Mouse (Mus musculus) stomach, embryonic 16.5 days (tissue): ENCODE results near the gene Baz1a. TPM values are rescaled to one million over a fixed set of nuclear protein-coding genes. Genes with fewer than 3 reads are reported as not detected.

ENCODE experiments used
- ATAC-seq: fragments of 200-750 bp; cut with Nextera tagmentation; 2 replicates; pipeline ENCODE4 v1.8.0; 2017; ENCODE audit warnings: moderate number of reproducible peaks, moderate TSS enrichment; ENCODE audit not compliant: insufficient read depth, low FRiP score
- H3K27ac ChIP-seq: fragments of 300-500 bp; sonication (generic); 2 replicates; pipeline ENCODE4 v1.5.1; 2014; ENCODE audit warnings: low read length
- H3K27me3 ChIP-seq: fragments of 300-500 bp; sonication (generic); 2 replicates; pipeline ENCODE4 v1.6.1; 2014; ENCODE audit warnings: low read length, control low read depth, mixed read lengths; ENCODE audit not compliant: control insufficient read depth, insufficient read depth
- H3K36me3 ChIP-seq: fragments of 300-500 bp; sonication (generic); 2 replicates; pipeline ENCODE4 v1.6.1; 2014; ENCODE audit warnings: low read length; ENCODE audit not compliant: control insufficient read depth, insufficient read depth
- H3K4me1 ChIP-seq: fragments of 300-500 bp; sonication (generic); 2 replicates; pipeline ENCODE4 v1.6.1; 2014; ENCODE audit warnings: low read length, control low read depth, mixed read lengths; ENCODE audit not compliant: control insufficient read depth, insufficient read depth
- H3K4me2 ChIP-seq: fragments of 300-500 bp; sonication (generic); 2 replicates; pipeline ENCODE4 v1.6.1; 2014; ENCODE audit warnings: low read depth, low read length, mixed read lengths
- H3K4me3 ChIP-seq: fragments of 300-500 bp; sonication (generic); replicated peaks from 2 replicates; pipeline ENCODE4 v1.5.1; 2014; ENCODE audit warnings: mild to moderate bottlenecking, low read length
- H3K9ac ChIP-seq: fragments of 300-500 bp; sonication (generic); 2 replicates; pipeline ENCODE4 v1.6.1; 2014; ENCODE audit warnings: low read length
- H3K9me3 ChIP-seq: fragments of 300-500 bp; sonication (generic); replicated peaks from 2 replicates; pipeline ENCODE4 v1.6.1; 2016; ENCODE audit warnings: low read length, control low read depth; ENCODE audit not compliant: control insufficient read depth
- WGBS: fragments of 180-500 bp; shearing (Covaris S2); extraction: QIAGEN DNeasy Blood & Tissue Kit; methylation state at CpG from one replicate; pipeline ENCODE4 v1.1.7; 2014; 5-methylcytosine and 5-hydroxymethylcytosine counted together
- polyA plus RNA-seq: library from polyadenylated mRNA; unstranded; fragments of >200 nt; fragmentation: Nextera tagmentation; extraction: Ambion mirVana; gene quantifications from 2 replicates; pipeline ENCODE4 v1.2.1, GENCODE M21; 2015

The Baz1a gene
- polyA plus RNA-seq, 1 experiment from 2014 or later = 16.4 TPM

GRCm38 (mm10) chr12:54890426-54890825, 123.7 kb downstream of the Baz1a start:
- Histone ChIP-seq H3K9ac (no peak overlapping the region), H3K36me3 (0 out of 2 replicates have a peak, but pooled peaks cover under 1% of the 10 kb centered on the region), H3K27ac (no peak overlapping the region), H3K27me3 (no peaks in the 10 kb centered on the region), H3K9me3 (no peaks in the 10 kb centered on the region), H3K4me3 (no peak overlapping the region), H3K4me2 (no peak overlapping the region), H3K4me1 (no peaks in the 10 kb centered on the region)
- no peak for ATAC-seq
- WGBS = 96% methylated on average over 2 of the region's 2 CpGs

- ATAC-seq = no peak
- H3K4me3 ChIP-seq = no peak overlapping the region
- no peak overlapping the region for H3K4me2 ChIP-seq
- H3K27ac ChIP-seq = no peak overlapping the region
- WGBS = 81% methylated on average over 4 of the region's 4 CpGs
- no peaks in the 10 kb centered on the region for H3K4me1 ChIP-seq
- no peak overlapping the region for H3K9ac ChIP-seq
- no peaks in the 10 kb centered on the region for H3K36me3 ChIP-seq
- H3K27me3 ChIP-seq = no peaks in the 10 kb centered on the region
- no peaks in the 10 kb centered on the region for H3K9me3 ChIP-seq
Observed at GRCm38 (mm10) chr12:54887580-54888127, 126.5 kb downstream of the Baz1a start.

DNA sequence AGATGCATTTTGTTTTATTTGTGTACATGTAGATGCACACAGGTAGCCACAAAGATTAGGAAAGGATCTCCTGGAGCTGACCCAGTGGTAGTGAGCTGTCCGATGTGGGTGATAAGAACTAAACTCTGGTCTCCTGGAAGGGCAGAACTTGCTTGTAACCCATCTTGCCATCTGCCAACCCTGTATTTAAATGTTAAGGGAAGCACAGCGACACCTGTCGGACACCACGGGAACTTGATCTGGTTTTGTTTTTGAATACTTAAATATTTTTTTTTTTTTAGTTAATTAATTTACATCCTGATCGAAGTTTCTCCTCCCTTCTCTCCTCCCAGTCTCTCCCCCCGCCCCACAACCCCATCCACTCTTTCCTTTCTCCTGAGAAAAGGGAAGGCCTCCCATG, 134.5 kb downstream of the Baz1a start:
- Histone ChIP-seq H3K9ac (no peak overlapping the region), H3K36me3 (no peaks in the 10 kb centered on the region), H3K9me3 (no peaks in the 10 kb centered on the region), H3K27me3 (no peaks in the 10 kb centered on the region), H3K4me3 (no peak overlapping the region), H3K4me1 (no peaks in the 10 kb centered on the region), H3K27ac (no peak overlapping the region), H3K4me2 (no peak overlapping the region)
- no peak for ATAC-seq
- 8% methylated on average over 6 of the region's 6 CpGs for WGBS

DNA sequence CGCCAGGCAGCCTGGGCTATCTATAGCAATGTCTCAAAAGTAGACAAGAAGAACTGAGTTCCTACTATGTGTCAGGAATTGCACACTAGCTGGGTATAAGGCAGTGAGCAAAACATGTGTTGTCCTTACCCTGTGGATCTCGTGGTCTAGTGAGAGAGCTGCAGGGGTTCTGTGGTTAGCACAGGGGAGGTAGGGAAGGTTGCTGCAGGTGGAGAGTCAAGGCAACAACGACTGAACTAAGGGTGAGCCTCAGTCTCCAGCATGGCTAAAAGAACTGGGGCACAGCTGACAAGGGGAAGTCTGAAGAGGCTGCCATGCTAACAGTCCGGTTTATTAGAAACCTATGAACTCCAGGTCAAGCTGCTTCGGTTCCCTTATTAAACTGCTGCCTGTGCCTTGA, 134.9 kb downstream of the Baz1a start:
- H3K4me3 ChIP-seq = no peak overlapping the region
- H3K9ac ChIP-seq = no peak overlapping the region
- no peaks in the 10 kb centered on the region for H3K4me1 ChIP-seq
- WGBS = 76% methylated on average over 5 of the region's 5 CpGs
- no peak overlapping the region for H3K27ac ChIP-seq
- no peaks in the 10 kb centered on the region for H3K27me3 ChIP-seq
- no peaks in the 10 kb centered on the region for H3K9me3 ChIP-seq
- H3K36me3 ChIP-seq = no peaks in the 10 kb centered on the region
- no peak for ATAC-seq
- H3K4me2 ChIP-seq = no peak overlapping the region

DNA sequence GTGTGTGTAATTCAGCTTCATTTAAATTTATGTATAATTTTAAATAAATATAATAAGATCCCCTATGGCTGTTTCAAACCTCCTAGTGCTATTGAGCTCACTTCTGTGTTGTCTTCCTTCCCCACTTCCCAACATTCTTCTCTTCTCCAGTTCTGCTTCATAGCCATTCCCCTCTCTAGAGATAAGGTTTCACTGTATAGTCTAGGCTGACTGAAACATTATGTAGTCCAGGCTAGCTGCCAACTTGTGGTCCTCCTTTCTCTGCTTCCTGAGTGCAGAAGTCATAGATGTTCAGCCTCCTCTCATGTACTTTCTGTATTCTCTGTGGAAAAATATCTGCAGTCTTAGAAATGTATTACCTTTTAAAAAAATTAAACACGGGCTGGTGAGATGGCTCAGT, 136.3 kb downstream of the Baz1a start:
- Histone ChIP-seq H3K27me3 (no peaks in the 10 kb centered on the region), H3K4me1 (no peaks in the 10 kb centered on the region), H3K36me3 (no peaks in the 10 kb centered on the region), H3K9me3 (no peaks in the 10 kb centered on the region), H3K27ac (no peak overlapping the region), H3K9ac (no peak overlapping the region), H3K4me3 (no peak overlapping the region), H3K4me2 (no peak overlapping the region)
- no peak for ATAC-seq
- WGBS = 90% methylated on average over 1 of the region's 1 CpGs

DNA sequence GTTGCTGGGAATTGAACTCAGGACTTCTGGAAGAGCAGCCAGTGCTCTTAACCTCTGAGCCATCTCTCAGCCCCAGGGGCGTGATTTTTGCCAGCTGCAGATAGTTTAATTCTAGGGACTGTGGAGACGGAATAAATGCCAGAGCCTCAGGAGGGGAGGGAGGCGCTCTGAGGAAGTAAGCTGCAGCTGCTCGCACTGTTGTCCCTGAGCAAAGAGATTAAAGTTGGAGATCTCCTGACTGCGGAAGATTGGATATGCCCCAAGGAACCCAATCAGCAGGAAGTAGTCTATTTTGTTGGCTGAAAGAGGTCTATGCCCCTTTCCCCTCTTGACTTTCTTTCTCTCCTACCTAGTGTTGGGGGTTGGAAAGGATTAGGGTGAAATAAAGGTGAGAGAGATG, 137.3 kb downstream of the Baz1a start:
- no peaks in the 10 kb centered on the region for H3K27me3 ChIP-seq
- H3K4me3 ChIP-seq = no peak overlapping the region
- WGBS = 36% methylated on average over 5 of the region's 5 CpGs
- H3K27ac ChIP-seq = no peak overlapping the region
- no peak for ATAC-seq
- no peak overlapping the region for H3K9ac ChIP-seq
- H3K9me3 ChIP-seq = no peaks in the 10 kb centered on the region
- no peaks in the 10 kb centered on the region for H3K36me3 ChIP-seq
- H3K4me1 ChIP-seq = no peaks in the 10 kb centered on the region
- no peak overlapping the region for H3K4me2 ChIP-seq

- no peak for ATAC-seq
Observed at GRCm38 (mm10) chr12:54874711-54875110, 139.4 kb downstream of the Baz1a start.

GRCm38 (mm10) chr12:54862606-54863535, 151.3 kb downstream of the Baz1a start, which contains the start of gene Cfl2:
TSS of gene Cfl2 (minus strand) at chr12:54862877.
- Histone ChIP-seq H3K9me3 (no peaks in the 10 kb centered on the region), H3K9ac (peak within 1 kb of the TSS; percentile 100), H3K36me3 (peaks cover 6% of the 10 kb centered on the region), H3K27me3 (no peaks in the 10 kb centered on the region), H3K4me3 (peak within 1 kb of the TSS; percentile 98), H3K4me1 (peaks cover 9% of the 10 kb centered on the region), H3K4me2 (peak within 1 kb of the TSS; percentile 75), H3K27ac (peak within 1 kb of the TSS; percentile 99)
- under 1% methylated on average over 70 of the region's 82 CpGs for WGBS
- peak; percentile 94 for ATAC-seq

More at GRCm38 (mm10) chr12:54874711-54875110, 139.4 kb downstream of the Baz1a start:
- WGBS = 72% methylated on average over 6 of the region's 6 CpGs
- Histone ChIP-seq H3K27me3 (no peaks in the 10 kb centered on the region), H3K36me3 (no peaks in the 10 kb centered on the region), H3K27ac (no peak overlapping the region), H3K9me3 (no peaks in the 10 kb centered on the region), H3K4me3 (no peak overlapping the region), H3K9ac (no peak overlapping the region), H3K4me1 (no peaks in the 10 kb centered on the region), H3K4me2 (no peak overlapping the region)

DNA sequence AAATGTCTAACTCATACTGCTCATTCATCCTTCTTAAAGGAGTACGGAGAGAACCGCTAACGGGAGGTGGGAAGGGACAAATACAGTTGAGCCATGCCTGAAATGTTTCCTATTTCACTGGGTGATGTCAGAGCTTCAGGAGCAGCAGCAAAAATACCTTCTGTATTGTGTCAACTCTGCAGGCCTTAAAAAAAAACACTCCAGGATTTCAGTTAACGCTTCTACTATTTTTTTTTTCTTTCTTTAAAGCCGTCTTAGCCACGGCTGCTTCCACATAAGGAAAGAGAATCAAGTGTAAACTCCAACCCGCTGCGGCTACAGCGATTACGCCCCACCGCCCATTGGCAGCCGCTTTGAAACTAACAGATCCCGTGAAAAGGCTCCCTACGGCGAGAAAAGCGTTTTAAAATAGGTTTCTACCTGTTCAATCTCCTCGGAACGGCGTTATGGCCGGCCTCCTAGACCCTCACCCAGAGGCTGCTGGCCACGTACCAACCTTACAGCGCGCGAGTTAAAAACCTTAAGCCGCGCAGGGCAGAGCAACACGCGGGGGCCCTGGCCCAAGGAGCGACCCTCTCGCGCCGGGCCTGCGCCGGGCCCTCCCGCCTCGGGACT, 152.1 kb downstream of the Baz1a start:
- Histone ChIP-seq H3K4me3 (peak overlapping the region; percentile 98), H3K36me3 (peaks cover 6% of the 10 kb centered on the region), H3K9ac (peak overlapping the region; percentile 100), H3K27me3 (no peaks in the 10 kb centered on the region), H3K4me2 (peak overlapping the region; percentile 73), H3K9me3 (no peaks in the 10 kb centered on the region), H3K4me1 (peaks cover 9% of the 10 kb centered on the region), H3K27ac (peak overlapping the region; percentile 99)
- under 1% methylated on average over 36 of the region's 36 CpGs for WGBS
- ATAC-seq = peak; percentile 57; the same call in 1 of the 2 replicates
